Mouse (Mus musculus) liver, embryonic 16.5 days (tissue): ENCODE data around the gene Notch4. TPM values are rescaled to one million over a fixed set of nuclear protein-coding genes. Genes with fewer than 3 reads are reported as not detected.
A peak's percentile ranks its signal among the peaks of the same experiment; 100 is the strongest.

Experiments used
- ATAC-seq: fragments of 200-750 bp; cut with Nextera tagmentation; 2 replicates; pipeline ENCODE4 v1.8.0; 2017; ENCODE audit warnings: low read depth, mild to moderate bottlenecking, moderate number of reproducible peaks, moderate library complexity
- H3K27ac ChIP-seq: fragments of 300-500 bp; sonication (generic); 2 replicates; pipeline ENCODE4 v1.5.1; 2014; ENCODE audit warnings: mild to moderate bottlenecking, low read length
- H3K27me3 ChIP-seq: fragments of 300-500 bp; sonication (generic); 2 replicates; pipeline ENCODE4 v1.6.1; 2014; ENCODE audit warnings: low read depth, low read length, mixed read lengths; ENCODE audit not compliant: control insufficient read depth, insufficient read depth
- H3K36me3 ChIP-seq: fragments of 300-500 bp; sonication (generic); 2 replicates; pipeline ENCODE4 v1.6.1; 2014; ENCODE audit warnings: mild to moderate bottlenecking; ENCODE audit not compliant: control insufficient read depth, insufficient read depth
- H3K4me1 ChIP-seq: fragments of 300-500 bp; sonication (generic); 2 replicates; pipeline ENCODE4 v1.6.1; 2014; ENCODE audit warnings: low read depth, low read length, mixed read lengths; ENCODE audit not compliant: control insufficient read depth
- H3K4me2 ChIP-seq: fragments of 300-500 bp; sonication (generic); 2 replicates; pipeline ENCODE4 v1.6.1; 2014; ENCODE audit warnings: low read depth, low read length, mixed read lengths
- H3K4me3 ChIP-seq: fragments of 300-500 bp; sonication (generic); 2 replicates; pipeline ENCODE4 v1.5.1; 2014; ENCODE audit warnings: low read depth, mild to moderate bottlenecking, low read length
- H3K9ac ChIP-seq: fragments of 300-500 bp; sonication (generic); 2 replicates; pipeline ENCODE4 v1.6.1; 2014; ENCODE audit warnings: low read depth, low read length
- H3K9me3 ChIP-seq: fragments of 300-500 bp; sonication (generic); replicated peaks from 2 replicates; pipeline ENCODE4 v1.6.1; 2016; ENCODE audit warnings: low read length; ENCODE audit not compliant: control insufficient read depth
- whole genome bisulfite sequencing: fragments of 180-500 bp; shearing (Covaris S2); extraction: QIAGEN DNeasy Blood & Tissue Kit; methylation state at CpG from one replicate; pipeline ENCODE4 v1.1.7; 2014; ENCODE audit not compliant: insufficient replicate concordance; 5-methylcytosine and 5-hydroxymethylcytosine counted together
- polyA plus RNA-seq: library from polyadenylated mRNA; unstranded; fragments of >200 nt; fragmentation: Nextera tagmentation; extraction: Ambion mirVana; gene quantifications from 2 replicates; pipeline ENCODE4 v1.2.1, GENCODE M21; 2015

The Notch4 gene
- polyA plus RNA-seq, 1 experiment from 2014 or later = 0.81 TPM

GRCm38 (mm10) chr17:34623161-34623560 lies 59.1 kb downstream of the Notch4 start:
- H3K27me3 ChIP-seq = peaks cover 6% of the 10 kb centered on the region
- H3K4me1 ChIP-seq = peaks cover 22% of the 10 kb centered on the region
- no peak overlapping the region for H3K4me2 ChIP-seq
- no peak overlapping the region for H3K9ac ChIP-seq
- no peaks in the 10 kb centered on the region for H3K9me3 ChIP-seq
- no peak overlapping the region for H3K27ac ChIP-seq
- ATAC-seq = no peak
- H3K4me3 ChIP-seq = no peak overlapping the region
- no peaks in the 10 kb centered on the region; the same call in 1 of the 2 replicates for H3K36me3 ChIP-seq
- WGBS = 73% methylated on average over 9 of the region's 9 CpGs

GRCm38 (mm10) chr17:34624981-34625380 lies 60.9 kb downstream of the Notch4 start:
- no peaks in the 10 kb centered on the region; the same call in 1 of the 2 replicates for H3K36me3 ChIP-seq
- no peak overlapping the region for H3K4me3 ChIP-seq
- ATAC-seq = no peak
- 82% methylated on average over 3 of the region's 3 CpGs for WGBS
- H3K27ac ChIP-seq = no peak overlapping the region
- peaks cover 24% of the 10 kb centered on the region for H3K27me3 ChIP-seq
- no peaks in the 10 kb centered on the region for H3K9me3 ChIP-seq
- H3K9ac ChIP-seq = no peak overlapping the region
- H3K4me2 ChIP-seq = no peak overlapping the region
- peaks cover 25% of the 10 kb centered on the region for H3K4me1 ChIP-seq

GRCm38 (mm10) chr17:34626062-34626772 lies 62.1 kb downstream of the Notch4 start:
- Histone ChIP-seq H3K27ac (no peak overlapping the region), H3K4me1 (peaks cover 33% of the 10 kb centered on the region), H3K36me3 (no peaks in the 10 kb centered on the region; the same call in 1 of the 2 replicates), H3K9me3 (no peaks in the 10 kb centered on the region), H3K27me3 (peaks cover 36% of the 10 kb centered on the region), H3K4me3 (peak overlapping the region; percentile 72), H3K9ac (peak overlapping the region; percentile 65), H3K4me2 (peak overlapping the region; percentile 74)
- WGBS = 45% methylated on average over 16 of the region's 16 CpGs
- ATAC-seq = no peak

GRCm38 (mm10) chr17:34626773-34627092 lies 62.7 kb downstream of the Notch4 start:
- peak overlapping the region; percentile 65 for H3K9ac ChIP-seq
- 2% methylated on average over 18 of the region's 18 CpGs for WGBS
- H3K4me1 ChIP-seq = peaks cover 35% of the 10 kb centered on the region
- H3K36me3 ChIP-seq = no peaks in the 10 kb centered on the region; the same call in 1 of the 2 replicates
- H3K27me3 ChIP-seq = peaks cover 42% of the 10 kb centered on the region
- peak overlapping the region; percentile 72 for H3K4me3 ChIP-seq
- no peaks in the 10 kb centered on the region for H3K9me3 ChIP-seq
- ATAC-seq = peak; percentile 46; the same call in 1 of the 2 replicates
- peak overlapping the region; percentile 74 for H3K4me2 ChIP-seq
- peak overlapping the region; percentile 70 for H3K27ac ChIP-seq

- no peaks in the 10 kb centered on the region for H3K9me3 ChIP-seq
- H3K27me3 ChIP-seq = peaks cover 47% of the 10 kb centered on the region
- peak overlapping the region; percentile 72 for H3K4me3 ChIP-seq
- H3K9ac ChIP-seq = peak overlapping the region; percentile 65
- H3K4me1 ChIP-seq = peaks cover 33% of the 10 kb centered on the region
- WGBS = under 1% methylated on average over 44 of the region's 45 CpGs
- H3K4me2 ChIP-seq = peak overlapping the region; percentile 74
- no peaks in the 10 kb centered on the region; the same call in 1 of the 2 replicates for H3K36me3 ChIP-seq
- H3K27ac ChIP-seq = peak overlapping the region; percentile 71
- ATAC-seq = peak; percentile 79
Measured at GRCm38 (mm10) chr17:34627093-34627942, 63.2 kb downstream of the Notch4 start.

GRCm38 (mm10) chr17:34627943-34628643 lies 64.0 kb downstream of the Notch4 start, which contains the start of gene Ppt2:
Gene Ppt2, minus strand, starts transcription at chr17:34628510.
- peak within 1 kb of the TSS; percentile 74 for H3K4me2 ChIP-seq
- H3K4me1 ChIP-seq = peaks cover 31% of the 10 kb centered on the region
- peak within 1 kb of the TSS; percentile 65 for H3K9ac ChIP-seq
- no peaks in the 10 kb centered on the region for H3K9me3 ChIP-seq
- WGBS = 8% methylated on average over 29 of the region's 29 CpGs
- no peaks in the 10 kb centered on the region for H3K36me3 ChIP-seq
- ATAC-seq = 0 out of 2 replicates have a peak, but pooled peaks have one; percentile 2
- peak within 1 kb of the TSS; percentile 71 for H3K27ac ChIP-seq
- H3K27me3 ChIP-seq = peaks cover 50% of the 10 kb centered on the region
- peak within 1 kb of the TSS; percentile 72 for H3K4me3 ChIP-seq

GRCm38 (mm10) chr17:34628644-34628967 lies 64.5 kb downstream of the Notch4 start:
- no peaks in the 10 kb centered on the region for H3K9me3 ChIP-seq
- H3K36me3 ChIP-seq = no peaks in the 10 kb centered on the region
- 40% methylated on average over 5 of the region's 5 CpGs for WGBS
- no peak for ATAC-seq
- H3K27me3 ChIP-seq = peaks cover 50% of the 10 kb centered on the region
- H3K4me3 ChIP-seq = no peak overlapping the region
- no peak overlapping the region for H3K9ac ChIP-seq
- no peak overlapping the region for H3K27ac ChIP-seq
- peaks cover 31% of the 10 kb centered on the region for H3K4me1 ChIP-seq
- peak overlapping the region; percentile 74; the same call in 1 of the 2 replicates for H3K4me2 ChIP-seq

GRCm38 (mm10) chr17:34629221-34629751 lies 65.2 kb downstream of the Notch4 start, which contains the start of gene Prrt1:
Gene Prrt1, plus strand, starts transcription at chr17:34629533.
- no peak within 1 kb of the TSS for H3K9ac ChIP-seq
- no peak within 1 kb of the TSS for H3K27ac ChIP-seq

More at GRCm38 (mm10) chr17:34629221-34629751, 65.2 kb downstream of the Notch4 start, which contains the start of gene Prrt1:
- H3K4me1 ChIP-seq = peaks cover 31% of the 10 kb centered on the region
- peak within 1 kb of the TSS; percentile 74 for H3K4me2 ChIP-seq
- no peaks in the 10 kb centered on the region for H3K9me3 ChIP-seq
- 8% methylated on average over 16 of the region's 16 CpGs for WGBS
- no peaks in the 10 kb centered on the region for H3K36me3 ChIP-seq
- no peak for ATAC-seq
- H3K4me3 ChIP-seq = peak within 1 kb of the TSS; percentile 72
- peaks cover 50% of the 10 kb centered on the region for H3K27me3 ChIP-seq
